Mouse (Mus musculus): ENCODE data around the gene Trip6.

The Trip6 gene

GRCm38 (mm10) chr5:137338663-137339289 is 24.6 kb upstream of the Trip6 start:
- peak; percentile 85 for DNase-seq (ENCODE audit: low read depth, low spot score)

DNA sequence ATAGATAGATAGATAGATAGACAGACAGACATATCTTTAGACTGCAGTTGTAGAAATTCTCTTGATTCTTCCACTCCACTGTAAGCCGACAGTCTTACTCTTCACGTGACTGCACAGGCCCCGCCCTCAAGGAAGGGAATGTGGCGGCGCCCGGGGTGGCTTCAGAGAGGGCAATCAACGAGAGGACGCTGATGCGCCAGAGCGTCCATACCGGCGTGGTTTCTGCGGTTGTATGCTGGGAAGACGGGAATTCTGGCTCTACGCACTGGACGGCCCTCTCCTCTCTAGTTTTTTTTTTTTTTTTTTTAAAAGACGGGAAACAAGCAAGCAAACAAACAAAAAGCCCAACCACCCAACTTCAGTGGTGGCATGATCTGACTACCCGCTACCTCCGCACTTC is 24.1 kb upstream of the Trip6 start:
- DNase-seq (ENCODE audit: low read depth, low spot score), result peak; percentile 97

DNA sequence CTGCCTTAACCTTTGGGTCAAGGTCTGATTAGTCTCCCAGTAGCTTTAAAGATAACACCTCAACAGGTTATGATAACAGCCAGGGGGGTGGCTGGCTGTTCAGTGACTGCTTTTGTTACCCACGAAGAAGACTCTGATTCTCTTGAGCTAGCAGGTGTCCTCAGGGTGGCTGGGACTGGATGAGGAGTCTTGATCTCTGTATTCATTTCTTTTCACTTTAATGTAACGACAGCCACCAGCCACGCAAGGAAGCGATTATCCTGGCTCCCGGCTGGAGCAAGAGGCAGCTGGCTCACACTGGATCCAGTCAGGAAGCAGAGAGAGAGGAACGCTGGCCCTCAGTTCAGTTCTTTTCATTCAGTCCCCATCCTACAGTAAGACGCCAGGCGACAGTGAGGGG is 23.0 kb upstream of the Trip6 start:
- DNase-seq (ENCODE audit: low read depth, low spot score), result no peak

- no peak for DNase-seq (ENCODE audit: low read depth, low spot score)
These were observed 20.9 kb upstream of the Trip6 start for GRCm38 (mm10) chr5:137335066-137335465.

- DNase-seq (ENCODE audit: low read depth, low spot score), result peak; percentile 27
These were observed 20.1 kb upstream of the Trip6 start for GRCm38 (mm10) chr5:137334317-137334716.

DNA sequence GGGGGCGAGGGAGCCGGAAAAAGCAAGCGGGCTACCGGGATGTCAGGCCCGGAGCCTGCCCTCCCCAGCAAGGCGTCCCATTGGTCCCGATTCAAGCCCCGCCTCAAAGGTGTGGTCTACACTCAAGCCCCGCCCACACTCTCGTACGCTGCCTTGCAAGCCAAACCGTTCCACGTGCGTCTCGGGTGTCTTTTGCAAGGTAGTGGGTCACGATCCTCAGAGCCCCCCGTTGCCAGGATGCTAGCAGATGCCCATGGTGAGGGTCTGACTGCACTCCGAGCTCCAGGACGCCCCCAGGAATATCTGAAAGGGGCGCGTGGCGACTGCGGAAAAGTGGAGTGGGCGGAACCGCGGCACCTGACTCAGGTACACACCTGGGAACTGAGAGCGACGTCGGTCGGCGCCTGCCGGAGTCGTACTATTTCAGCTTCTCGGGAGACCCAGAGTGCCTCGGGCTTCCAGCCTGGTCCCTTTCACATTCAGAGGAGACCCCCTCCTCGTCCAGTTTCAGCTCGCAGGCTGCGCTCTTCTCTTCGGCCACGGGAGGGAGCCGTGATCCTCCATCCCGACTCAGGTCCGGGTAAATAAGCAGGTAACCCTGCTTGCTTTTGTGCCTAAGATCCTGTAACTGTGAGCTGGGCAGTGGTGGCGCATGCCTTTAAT is 19.4 kb upstream of the Trip6 start, which contains the start of gene Slc12a9:
Slc12a9 (minus strand) TSS at position 86 of the 663 bp plus-strand sequence.
- DNase-seq (ENCODE audit: low read depth, low spot score), result peak; percentile 96

GRCm38 (mm10) chr5:137332857-137333511 is 18.8 kb upstream of the Trip6 start:
- peak; percentile 18 for DNase-seq (ENCODE audit: low read depth, low spot score)

- DNase-seq (ENCODE audit: low read depth, low spot score), result no peak
These were observed 16.7 kb upstream of the Trip6 start for GRCm38 (mm10) chr5:137330910-137331309.

GRCm38 (mm10) chr5:137320996-137321395 is 6.8 kb upstream of the Trip6 start:
- no peak for DNase-seq (ENCODE audit: low read depth, low spot score)

DNA sequence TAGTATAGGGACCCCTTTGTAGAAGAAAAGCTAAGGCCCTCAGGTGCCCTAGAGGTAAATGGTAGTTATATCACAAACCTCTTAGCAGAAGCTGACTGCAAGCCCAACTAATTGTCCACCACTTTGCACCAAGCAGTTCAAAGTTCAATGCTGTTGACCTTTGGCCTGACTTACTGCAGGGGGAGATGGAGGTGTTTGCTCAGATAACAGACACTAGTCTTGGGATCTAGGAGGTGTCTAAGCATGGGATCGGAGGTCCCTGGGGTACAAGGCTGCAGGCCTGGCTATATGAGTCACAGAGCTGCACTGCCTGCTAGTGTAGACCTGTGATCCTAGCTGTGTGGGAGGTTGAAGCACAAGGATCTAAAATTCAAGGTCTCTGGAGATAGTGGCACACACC is 4.4 kb upstream of the Trip6 start:
- peak; percentile 31 for DNase-seq (ENCODE audit: low read depth, low spot score)

DNA sequence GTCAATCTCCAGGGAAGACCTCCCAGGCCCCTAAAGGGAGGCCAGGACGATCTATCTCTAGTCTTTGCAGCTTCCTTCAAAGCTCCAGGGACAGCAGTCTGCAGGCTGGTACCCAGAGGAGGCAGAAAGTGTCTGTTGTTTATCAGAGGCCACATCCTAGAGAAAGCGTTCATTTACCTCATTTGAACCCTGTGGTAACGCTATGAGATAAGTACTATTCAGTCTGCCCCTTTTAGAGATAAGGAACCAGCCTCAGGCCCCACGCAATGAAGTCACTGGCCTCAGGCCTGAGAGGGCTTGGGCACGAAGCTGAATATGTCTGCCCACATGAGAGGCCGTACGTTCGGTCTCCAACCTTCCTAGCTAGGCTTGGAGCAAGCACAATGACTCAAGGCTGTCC is 3.2 kb upstream of the Trip6 start:
- DNase-seq (ENCODE audit: low read depth, low spot score), result no peak

- no peak for DNase-seq (ENCODE audit: low read depth, low spot score)
These were observed 1.1 kb upstream of the Trip6 start for GRCm38 (mm10) chr5:137315084-137315903.

DNA sequence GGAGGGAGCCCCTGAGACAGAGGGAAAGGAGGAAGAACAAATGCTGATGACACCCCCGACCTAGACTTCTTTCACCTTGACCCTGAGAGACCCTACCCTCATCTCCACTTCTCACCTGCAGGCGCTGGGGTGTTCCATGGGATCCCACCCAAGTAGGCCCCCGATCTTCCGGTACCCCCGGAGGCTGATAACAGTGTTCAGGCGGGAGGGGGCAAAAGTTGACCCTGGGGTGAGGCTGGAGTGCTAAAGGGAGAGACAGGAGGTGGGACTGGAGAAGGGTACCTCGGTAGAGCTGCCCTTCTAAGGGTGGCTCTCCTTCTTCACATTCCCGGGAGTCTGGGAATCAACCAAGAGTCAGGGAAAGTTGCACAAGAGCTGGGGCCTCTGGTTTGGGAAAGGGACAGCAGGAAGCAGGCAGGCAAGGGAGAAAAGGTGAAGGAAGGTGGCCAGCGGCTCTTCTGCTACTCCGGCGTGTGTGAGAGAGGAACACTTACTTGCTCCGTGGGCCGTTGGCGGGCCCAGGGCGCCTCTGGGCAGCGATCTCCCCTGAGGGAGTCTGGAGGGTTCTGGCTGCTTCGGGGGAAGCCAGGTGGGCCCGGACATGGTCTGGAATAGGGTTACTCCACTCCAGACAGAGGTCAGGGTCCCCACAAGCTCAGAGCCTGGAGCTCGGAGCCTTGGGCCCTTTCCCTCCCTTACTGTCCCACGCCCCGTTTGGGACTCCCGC is 575 bp downstream of the Trip6 start:
- DNase-seq (ENCODE audit: low read depth, low spot score), result peak; percentile 50

GRCm38 (mm10) chr5:137308356-137308755 is 5.8 kb downstream of the Trip6 start:
- peak; percentile 62 for DNase-seq (ENCODE audit: low read depth, low spot score)

DNA sequence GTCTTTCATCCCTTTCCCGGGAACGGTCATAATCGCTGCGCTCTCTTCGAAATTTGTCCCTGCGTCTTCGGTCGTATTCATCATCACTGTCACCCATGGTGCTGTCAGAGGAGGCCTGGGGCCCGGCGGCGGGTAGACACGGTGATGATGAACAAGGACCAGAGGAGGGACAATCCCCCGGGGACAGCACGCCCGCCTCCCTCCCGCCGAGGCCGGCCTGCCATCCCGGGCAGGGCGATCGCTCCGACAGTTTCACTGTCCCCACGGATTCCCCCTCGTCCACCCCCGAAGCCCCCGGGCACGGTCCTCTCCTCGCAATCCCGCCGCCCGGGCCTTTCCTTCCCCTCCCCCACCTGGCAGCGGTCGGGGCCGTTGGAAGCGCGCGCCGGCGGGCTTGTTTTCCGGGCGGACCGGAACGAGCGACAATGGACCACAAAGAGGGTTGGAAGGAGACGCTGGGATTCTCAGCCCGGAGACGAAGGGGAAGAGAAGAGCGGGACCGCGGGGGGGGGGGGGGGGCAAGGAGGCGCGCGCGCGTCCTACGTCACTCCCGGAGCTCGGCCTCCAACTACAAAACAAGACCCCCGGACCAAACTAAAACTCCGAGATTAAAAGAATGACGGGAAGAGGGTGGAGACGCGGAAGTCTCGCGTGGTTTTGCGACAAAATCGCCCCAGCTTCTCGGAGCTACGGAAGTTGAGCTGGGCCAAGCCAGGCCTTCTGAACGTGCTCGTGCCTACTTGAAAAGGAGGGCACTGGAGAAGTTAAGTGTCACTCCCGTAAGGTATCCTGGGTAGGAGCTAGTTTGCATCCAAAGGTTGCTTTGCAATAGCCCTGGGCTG is 6.9 kb downstream of the Trip6 start, which contains the start of gene Srrt:
Srrt (minus strand) TSS at position 604 of the 842 bp plus-strand sequence.
- peak; percentile 98 for DNase-seq (ENCODE audit: low read depth, low spot score)

- peak; percentile 32 for DNase-seq (ENCODE audit: low read depth, low spot score)
These were observed 7.7 kb downstream of the Trip6 start for GRCm38 (mm10) chr5:137306439-137307005.

DNA sequence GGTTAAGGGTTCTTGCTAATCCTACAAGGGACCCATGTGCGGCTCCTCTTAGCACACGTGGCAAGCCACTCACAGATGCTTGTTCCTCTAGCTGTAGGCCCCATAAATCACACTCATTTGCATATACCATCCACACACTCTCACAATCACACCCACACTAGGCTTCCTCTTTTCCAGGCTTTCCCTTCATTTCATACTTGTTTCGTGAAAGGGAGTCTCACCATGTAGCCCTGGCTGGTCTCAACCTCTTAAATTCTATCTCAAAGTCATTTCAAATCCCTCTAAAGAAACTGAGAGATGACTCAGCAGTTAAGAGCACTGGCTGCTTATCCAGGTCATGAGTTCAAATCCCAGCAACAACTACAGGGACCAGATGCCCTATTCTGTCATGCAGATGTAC is 8.4 kb downstream of the Trip6 start:
- DNase-seq (ENCODE audit: low read depth, low spot score), result peak; percentile 39

DNA sequence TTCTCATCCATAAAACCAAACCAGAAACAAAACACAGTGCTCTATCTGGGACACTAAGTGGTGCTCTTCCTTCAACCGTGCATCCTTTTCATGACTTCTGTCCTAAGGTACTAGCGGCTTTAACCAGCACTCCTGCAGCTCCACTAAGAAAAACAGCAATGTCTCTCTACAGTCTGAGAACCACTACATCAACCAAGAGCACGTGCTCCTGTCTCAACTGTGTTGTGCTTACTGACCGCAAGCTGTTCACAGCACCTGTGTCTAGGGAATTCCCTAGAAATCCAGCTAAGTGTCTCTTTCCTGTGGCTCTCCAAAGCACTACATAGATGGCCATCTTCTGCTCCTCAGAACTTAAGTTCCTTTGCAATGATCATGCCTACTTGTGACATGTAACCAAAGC is 9.4 kb downstream of the Trip6 start:
- peak; percentile 32 for DNase-seq (ENCODE audit: low read depth, low spot score)

- DNase-seq (ENCODE audit: low read depth, low spot score), result peak; percentile 50
These were observed 10.0 kb downstream of the Trip6 start for GRCm38 (mm10) chr5:137304165-137304564.

DNA sequence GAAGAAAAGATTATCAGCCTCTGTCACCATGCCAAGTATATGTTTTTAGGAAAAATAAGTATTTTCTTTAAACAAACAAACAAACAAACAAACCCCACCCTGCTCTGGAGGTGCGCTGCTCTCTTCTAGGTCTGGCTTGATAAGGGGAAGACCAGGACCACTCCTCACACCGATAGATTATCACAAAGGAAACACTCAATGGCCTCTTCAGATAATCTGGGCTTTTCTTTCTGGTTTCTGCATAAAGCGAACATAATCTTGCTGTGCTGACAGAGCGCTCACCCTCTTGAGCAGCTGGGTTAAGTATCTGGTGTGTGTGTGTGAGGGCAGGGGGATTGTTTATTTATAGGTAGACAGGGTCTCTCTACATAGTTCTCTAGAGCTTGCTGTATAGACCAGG is 10.6 kb downstream of the Trip6 start:
- DNase-seq (ENCODE audit: low read depth, low spot score), result no peak

All from 3T3-L1 (cell line).